Mouse (Mus musculus): Measurements from ENCODE around the gene Cald1. TPM values are rescaled to one million over a fixed set of nuclear protein-coding genes. Genes with fewer than 3 reads are reported as not detected.

The Cald1 gene
- polyA plus RNA-seq, 1 experiment from 2014 or later = 58.0 TPM

DNA sequence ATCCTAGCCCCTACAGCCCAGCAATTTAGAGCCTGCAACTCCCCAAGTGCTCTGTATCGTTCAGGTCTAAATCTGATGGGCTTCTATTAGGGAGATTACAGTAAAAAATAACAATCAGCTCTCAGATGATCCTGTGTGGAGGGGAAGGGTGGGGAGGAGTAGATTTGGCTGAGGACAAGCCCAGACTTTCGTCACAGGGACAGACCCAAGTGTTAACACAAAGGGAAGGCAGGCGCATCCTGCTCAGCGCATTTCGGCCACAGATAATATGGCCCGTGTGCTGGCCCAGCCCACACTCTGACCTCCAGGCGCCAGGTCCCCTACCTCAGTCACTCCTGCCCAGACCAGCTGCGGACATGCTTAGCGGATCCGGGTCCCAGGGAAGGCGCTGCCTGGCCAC lies 111.0 kb downstream of the Cald1 start:
- 4% methylated on average over 11 of the region's 11 CpGs for WGBS (ENCODE audit: insufficient replicate concordance)
- Histone ChIP-seq H3K27ac (replicated peaks) (peak overlapping the region; percentile 72), H3K27me3 (no peaks in the 10 kb centered on the region), H3K9ac (no peak overlapping the region), H3K4me3 (replicated peaks) (peak overlapping the region; percentile 49), H3K4me1 (replicated peaks) (0 out of 2 replicates have a peak, but pooled peaks cover 4% of the 10 kb centered on the region), H3K9me3 (replicated peaks) (0 out of 2 replicates have a peak, but pooled peaks cover 4% of the 10 kb centered on the region), H3K4me2 (peak overlapping the region; percentile 31), H3K36me3 (replicated peaks) (no peaks in the 10 kb centered on the region)
- ATAC-seq (ENCODE audit: insufficient read depth) = peak; percentile 66

GRCm38 (mm10) chr6:34709946-34710682 lies 111.8 kb downstream of the Cald1 start:
- Histone ChIP-seq H3K9me3 (replicated peaks) (0 out of 2 replicates have a peak, but pooled peaks cover under 1% of the 10 kb centered on the region), H3K9ac (no peak overlapping the region), H3K4me3 (replicated peaks) (peak overlapping the region; percentile 49), H3K36me3 (replicated peaks) (no peaks in the 10 kb centered on the region), H3K27me3 (no peaks in the 10 kb centered on the region), H3K27ac (replicated peaks) (peak overlapping the region; percentile 72), H3K4me2 (peak overlapping the region; percentile 31), H3K4me1 (replicated peaks) (0 out of 2 replicates have a peak, but pooled peaks cover 5% of the 10 kb centered on the region)
- 44% methylated on average over 14 of the region's 14 CpGs for WGBS (ENCODE audit: insufficient replicate concordance)
- ATAC-seq (ENCODE audit: insufficient read depth) = peak; percentile 77

DNA sequence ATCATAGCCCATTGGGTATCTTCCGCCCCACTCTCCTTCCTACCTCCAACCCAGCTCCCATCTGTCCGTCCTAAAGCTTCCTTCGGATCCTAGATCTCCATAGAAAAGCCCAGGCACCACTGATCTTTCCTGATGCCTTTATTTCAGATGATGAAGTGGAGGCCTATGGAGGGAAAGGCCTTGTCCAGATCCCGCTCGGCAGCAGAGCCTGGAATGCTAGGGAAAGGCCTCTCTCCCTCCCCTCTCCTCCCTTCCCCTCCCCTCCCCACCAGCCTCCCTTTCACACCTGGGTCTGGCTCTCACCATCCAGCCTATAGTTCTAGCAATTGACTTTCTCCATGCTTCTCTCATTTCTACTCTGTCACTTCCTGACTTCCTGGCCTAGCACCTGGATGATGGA lies 112.5 kb downstream of the Cald1 start:
- 58% methylated on average over 5 of the region's 5 CpGs for WGBS (ENCODE audit: insufficient replicate concordance)
- no peak for ATAC-seq (ENCODE audit: insufficient read depth)
- Histone ChIP-seq H3K4me2 (peak overlapping the region; percentile 43), H3K9me3 (replicated peaks) (no peaks in the 10 kb centered on the region), H3K4me1 (replicated peaks) (0 out of 2 replicates have a peak, but pooled peaks cover 11% of the 10 kb centered on the region), H3K9ac (no peak overlapping the region), H3K4me3 (replicated peaks) (peak overlapping the region; percentile 49), H3K27me3 (no peaks in the 10 kb centered on the region), H3K27ac (replicated peaks) (peak overlapping the region; percentile 72; the same call in 1 of the 2 replicates), H3K36me3 (replicated peaks) (no peaks in the 10 kb centered on the region)

- 56% methylated on average over 10 of the region's 10 CpGs for WGBS (ENCODE audit: insufficient replicate concordance)
- no peak for ATAC-seq (ENCODE audit: insufficient read depth)
- Histone ChIP-seq H3K27ac (replicated peaks) (no peak overlapping the region), H3K4me2 (no peak overlapping the region), H3K9me3 (replicated peaks) (no peaks in the 10 kb centered on the region), H3K9ac (no peak overlapping the region), H3K4me1 (replicated peaks) (peaks cover 16% of the 10 kb centered on the region; the same call in 1 of the 2 replicates), H3K36me3 (replicated peaks) (no peaks in the 10 kb centered on the region), H3K27me3 (no peaks in the 10 kb centered on the region), H3K4me3 (replicated peaks) (no peak overlapping the region)
Observed at GRCm38 (mm10) chr6:34711620-34712019, 113.3 kb downstream of the Cald1 start.

DNA sequence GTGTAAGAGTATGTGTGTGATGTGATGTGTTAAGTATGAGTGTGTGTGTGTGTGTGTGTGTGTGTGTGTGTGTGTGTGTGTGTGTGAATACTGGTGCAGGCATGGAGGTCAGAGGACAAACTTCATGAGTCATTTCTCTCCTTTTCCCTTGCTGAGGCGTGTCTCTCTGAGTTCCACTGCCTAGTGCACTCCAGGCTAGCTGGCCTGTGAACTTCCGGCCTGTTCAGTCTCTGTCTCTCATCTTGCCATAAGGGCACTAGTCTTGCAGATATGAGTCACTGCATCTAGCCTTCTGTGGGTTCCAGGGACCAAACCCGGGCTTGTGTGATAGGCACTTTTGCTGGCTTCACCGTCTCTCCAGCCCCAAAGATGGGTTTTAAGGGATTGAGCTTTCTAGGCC lies 114.9 kb downstream of the Cald1 start:
- Histone ChIP-seq H3K4me2 (no peak overlapping the region), H3K9ac (no peak overlapping the region), H3K36me3 (replicated peaks) (no peaks in the 10 kb centered on the region), H3K4me1 (replicated peaks) (peaks cover 16% of the 10 kb centered on the region; the same call in 1 of the 2 replicates), H3K9me3 (replicated peaks) (no peaks in the 10 kb centered on the region), H3K27ac (replicated peaks) (no peak overlapping the region; the same call in 1 of the 2 replicates), H3K4me3 (replicated peaks) (no peak overlapping the region), H3K27me3 (no peaks in the 10 kb centered on the region)
- WGBS (ENCODE audit: insufficient replicate concordance) = 51% methylated on average over 4 of the region's 4 CpGs
- ATAC-seq (ENCODE audit: insufficient read depth) = no peak

GRCm38 (mm10) chr6:34713777-34714176 lies 115.5 kb downstream of the Cald1 start:
- H3K4me3 ChIP-seq (replicated peaks) = no peak overlapping the region
- no peak overlapping the region for H3K9ac ChIP-seq
- no peak for ATAC-seq (ENCODE audit: insufficient read depth)
- WGBS (ENCODE audit: insufficient replicate concordance) = 64% methylated on average over 8 of the region's 8 CpGs
- peak overlapping the region; percentile 43; the same call in 1 of the 2 replicates for H3K27ac ChIP-seq (replicated peaks)
- no peaks in the 10 kb centered on the region for H3K9me3 ChIP-seq (replicated peaks)
- peaks cover 19% of the 10 kb centered on the region for H3K4me1 ChIP-seq (replicated peaks)
- H3K36me3 ChIP-seq (replicated peaks) = no peaks in the 10 kb centered on the region
- no peaks in the 10 kb centered on the region for H3K27me3 ChIP-seq
- no peak overlapping the region for H3K4me2 ChIP-seq

DNA sequence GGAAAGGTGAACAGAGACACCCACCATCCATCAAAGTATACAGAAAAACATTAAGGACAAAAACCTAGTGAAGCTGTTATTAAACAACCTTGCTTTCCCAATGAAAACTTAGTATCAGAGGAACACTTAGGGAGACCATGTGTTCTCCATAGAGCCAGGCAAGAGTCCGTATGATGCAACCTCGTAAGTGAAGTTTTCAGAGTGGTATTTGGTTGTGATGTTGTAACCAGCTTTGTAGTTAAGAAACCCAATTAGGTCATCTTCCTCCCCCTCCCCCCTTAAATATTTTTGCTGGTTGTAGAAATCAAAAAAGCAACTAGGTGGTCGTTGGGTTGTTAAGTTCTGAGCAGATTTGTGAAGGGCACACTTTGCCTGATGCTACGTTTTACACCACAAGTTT lies 116.3 kb downstream of the Cald1 start:
- no peaks in the 10 kb centered on the region for H3K36me3 ChIP-seq (replicated peaks)
- no peaks in the 10 kb centered on the region for H3K27me3 ChIP-seq
- no peak overlapping the region for H3K4me2 ChIP-seq
- H3K4me3 ChIP-seq (replicated peaks) = no peak overlapping the region
- H3K9me3 ChIP-seq (replicated peaks) = no peaks in the 10 kb centered on the region
- H3K4me1 ChIP-seq (replicated peaks) = peaks cover 25% of the 10 kb centered on the region
- WGBS (ENCODE audit: insufficient replicate concordance) = 49% methylated on average over 4 of the region's 4 CpGs
- H3K27ac ChIP-seq (replicated peaks) = peak overlapping the region; percentile 2; the same call in 1 of the 2 replicates
- no peak for ATAC-seq (ENCODE audit: insufficient read depth)
- no peak overlapping the region for H3K9ac ChIP-seq

- H3K4me3 ChIP-seq (replicated peaks) = no peak overlapping the region
- H3K27me3 ChIP-seq = no peaks in the 10 kb centered on the region
- H3K9ac ChIP-seq = no peak overlapping the region
- H3K4me2 ChIP-seq = no peak overlapping the region
- peaks cover 27% of the 10 kb centered on the region for H3K4me1 ChIP-seq (replicated peaks)
- WGBS (ENCODE audit: insufficient replicate concordance) = 64% methylated on average over 9 of the region's 9 CpGs
- H3K27ac ChIP-seq (replicated peaks) = peak overlapping the region; percentile 60
- H3K9me3 ChIP-seq (replicated peaks) = no peaks in the 10 kb centered on the region
- H3K36me3 ChIP-seq (replicated peaks) = no peaks in the 10 kb centered on the region
- ATAC-seq (ENCODE audit: insufficient read depth) = no peak
Observed at GRCm38 (mm10) chr6:34716206-34716887, 118.0 kb downstream of the Cald1 start.

DNA sequence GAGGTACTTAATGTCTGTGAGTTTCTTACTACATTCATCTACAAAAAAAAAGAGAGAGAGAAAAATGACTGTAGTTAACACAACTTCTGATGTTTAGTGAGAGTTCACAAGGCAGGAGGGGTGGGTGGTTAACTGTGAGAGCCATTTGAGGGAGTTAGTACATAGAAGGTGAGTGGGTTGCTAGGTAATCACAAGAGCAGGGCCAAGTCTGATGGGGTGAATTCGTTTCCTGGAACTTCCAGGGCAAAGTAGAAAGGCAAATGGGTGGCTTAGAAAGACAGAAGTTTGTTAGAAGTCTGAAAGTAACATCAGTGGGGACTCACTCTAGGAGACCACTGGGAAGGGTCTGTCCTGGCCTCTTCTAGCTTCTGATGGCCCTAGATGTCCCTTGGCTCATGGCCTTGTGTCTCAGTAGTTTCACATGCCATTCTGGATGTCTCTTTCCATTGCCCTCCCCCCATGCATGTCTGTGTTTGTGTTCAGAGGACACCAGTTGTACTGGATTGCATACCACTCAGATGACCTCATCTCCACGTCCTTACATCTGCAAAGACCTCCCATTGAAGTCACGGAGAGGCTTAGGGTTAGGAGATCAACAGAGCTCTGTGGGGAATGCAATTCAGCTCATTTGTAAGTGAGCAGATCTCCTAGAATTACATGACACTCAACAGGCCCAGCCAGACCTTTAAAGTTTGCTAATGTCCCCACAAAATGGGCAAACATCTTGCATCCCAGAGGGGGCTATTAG lies 118.8 kb downstream of the Cald1 start:
- Histone ChIP-seq H3K4me3 (replicated peaks) (no peak overlapping the region), H3K4me1 (replicated peaks) (peaks cover 32% of the 10 kb centered on the region), H3K27me3 (no peaks in the 10 kb centered on the region), H3K4me2 (no peak overlapping the region), H3K9me3 (replicated peaks) (no peaks in the 10 kb centered on the region), H3K9ac (no peak overlapping the region), H3K27ac (replicated peaks) (peak overlapping the region; percentile 60), H3K36me3 (replicated peaks) (no peaks in the 10 kb centered on the region)
- WGBS (ENCODE audit: insufficient replicate concordance) = 31% methylated on average over 3 of the region's 3 CpGs
- peak; percentile 78 for ATAC-seq (ENCODE audit: insufficient read depth)

- H3K4me3 ChIP-seq (replicated peaks) = no peak overlapping the region
- no peaks in the 10 kb centered on the region for H3K36me3 ChIP-seq (replicated peaks)
- H3K27me3 ChIP-seq = no peaks in the 10 kb centered on the region
- ATAC-seq (ENCODE audit: insufficient read depth) = no peak
- no peak overlapping the region for H3K4me2 ChIP-seq
- no peaks in the 10 kb centered on the region for H3K9me3 ChIP-seq (replicated peaks)
- 53% methylated on average over 4 of the region's 4 CpGs for WGBS (ENCODE audit: insufficient replicate concordance)
- peaks cover 32% of the 10 kb centered on the region for H3K4me1 ChIP-seq (replicated peaks)
- H3K27ac ChIP-seq (replicated peaks) = peak overlapping the region; percentile 60; the same call in 1 of the 2 replicates
- H3K9ac ChIP-seq = no peak overlapping the region
Observed at GRCm38 (mm10) chr6:34717651-34718050, 119.4 kb downstream of the Cald1 start.

All from liver, embryonic 15.5 days (tissue).